Mouse (Mus musculus) forebrain, embryonic 12.5 days (tissue): Measurements from ENCODE around the gene Madcam1. TPM values are rescaled to one million over a fixed set of nuclear protein-coding genes. Genes with fewer than 3 reads are reported as not detected.

ENCODE experiments used
- ATAC-seq: fragments of 200-750 bp; cut with Nextera tagmentation; 2 replicates; pipeline ENCODE4 v1.8.0; 2017; ENCODE audit warnings: moderate TSS enrichment; ENCODE audit not compliant: low FRiP score
- H3K27ac ChIP-seq: fragments of 300-500 bp; sonication (generic); 2 replicates; pipeline ENCODE4 v1.5.1; 2016; ENCODE audit warnings: mild to moderate bottlenecking
- H3K27me3 ChIP-seq: fragments of 300-500 bp; sonication (generic); 2 replicates; pipeline ENCODE4 v1.6.1; 2016; ENCODE audit warnings: mild to moderate bottlenecking
- H3K36me3 ChIP-seq: fragments of 300-500 bp; sonication (generic); replicated peaks from 2 replicates; pipeline ENCODE4 v1.6.1; 2016; ENCODE audit warnings: mild to moderate bottlenecking
- H3K4me1 ChIP-seq: fragments of 300-500 bp; sonication (generic); 2 replicates; pipeline ENCODE4 v1.6.1; 2016
- H3K4me2 ChIP-seq: fragments of 300-500 bp; sonication (generic); 2 replicates; pipeline ENCODE4 v1.6.1; 2016; ENCODE audit warnings: mild to moderate bottlenecking, moderate library complexity
- H3K4me3 ChIP-seq: fragments of 300-500 bp; sonication (generic); replicated peaks from 2 replicates; pipeline ENCODE4 v1.5.1; 2016; ENCODE audit warnings: mild to moderate bottlenecking
- H3K9ac ChIP-seq: fragments of 300-500 bp; sonication (generic); 2 replicates; pipeline ENCODE4 v1.6.1; 2016; ENCODE audit warnings: mild to moderate bottlenecking
- H3K9me3 ChIP-seq: fragments of 300-500 bp; sonication (generic); 2 replicates; pipeline ENCODE4 v1.6.1; 2016
- WGBS: fragments of 180-500 bp; shearing (Covaris S2); methylation state at CpG from one replicate; pipeline ENCODE4 v1.1.7; 2016; 5-methylcytosine and 5-hydroxymethylcytosine counted together
- polyA plus RNA-seq: library from polyadenylated mRNA; unstranded; fragments of >200 nt; fragmentation: Nextera tagmentation; extraction: Ambion mirVana; gene quantifications from 2 replicates; pipeline ENCODE4 v1.2.1, GENCODE M21; 2016

The Madcam1 gene
- polyA plus RNA-seq = 0.99 and 1.0 TPM in 2 replicates

- no peaks in the 10 kb centered on the region for H3K9me3 ChIP-seq
- peaks cover 10% of the 10 kb centered on the region for H3K4me1 ChIP-seq
- H3K27ac ChIP-seq = no peak within 1 kb of the TSS
- no peak within 1 kb of the TSS for H3K4me3 ChIP-seq
- H3K4me2 ChIP-seq = no peak within 1 kb of the TSS
- H3K9ac ChIP-seq = 0 out of 2 replicates have a peak within 1 kb of the TSS, but pooled peaks have one; percentile 13
- no peaks in the 10 kb centered on the region for H3K36me3 ChIP-seq
- H3K27me3 ChIP-seq = no peaks in the 10 kb centered on the region
- ATAC-seq = peak; percentile 9; the same call in 1 of the 2 replicates
- 9% methylated on average over 13 of the region's 13 CpGs for WGBS
Measured at GRCm38 (mm10) chr10:79664131-79664665, at the start of gene Madcam1. Madcam1 (plus strand) TSS chr10:79664559.

- Histone ChIP-seq H3K4me2 (no peak overlapping the region), H3K36me3 (no peaks in the 10 kb centered on the region), H3K4me1 (peaks cover 33% of the 10 kb centered on the region), H3K4me3 (no peak overlapping the region), H3K9me3 (no peaks in the 10 kb centered on the region), H3K9ac (no peak overlapping the region), H3K27ac (no peak overlapping the region), H3K27me3 (peaks cover 45% of the 10 kb centered on the region)
- no peak for ATAC-seq
- WGBS = 10% methylated on average over 8 of the region's 8 CpGs
Measured at GRCm38 (mm10) chr10:79615860-79616259, 48.5 kb upstream of the Madcam1 start.

- no peak for ATAC-seq
Measured at GRCm38 (mm10) chr10:79616376-79616775, 48.0 kb upstream of the Madcam1 start.

GRCm38 (mm10) chr10:79623950-79624349 is 40.4 kb upstream of the Madcam1 start:
- no peaks in the 10 kb centered on the region for H3K4me1 ChIP-seq
- no peak for ATAC-seq
- no peaks in the 10 kb centered on the region for H3K9me3 ChIP-seq
- H3K4me3 ChIP-seq = no peak overlapping the region
- WGBS = 80% methylated on average over 12 of the region's 12 CpGs
- no peak overlapping the region for H3K9ac ChIP-seq
- H3K4me2 ChIP-seq = no peak overlapping the region
- no peak overlapping the region for H3K27ac ChIP-seq
- H3K27me3 ChIP-seq = no peaks in the 10 kb centered on the region
- H3K36me3 ChIP-seq = no peaks in the 10 kb centered on the region

More at GRCm38 (mm10) chr10:79616376-79616775, 48.0 kb upstream of the Madcam1 start:
- Histone ChIP-seq H3K36me3 (no peaks in the 10 kb centered on the region), H3K4me1 (peaks cover 33% of the 10 kb centered on the region), H3K27me3 (peaks cover 40% of the 10 kb centered on the region), H3K4me3 (no peak overlapping the region), H3K9ac (no peak overlapping the region), H3K27ac (no peak overlapping the region), H3K4me2 (no peak overlapping the region), H3K9me3 (no peaks in the 10 kb centered on the region)
- WGBS = 89% methylated on average over 5 of the region's 5 CpGs

GRCm38 (mm10) chr10:79625398-79625797 is 39.0 kb upstream of the Madcam1 start:
- no peak overlapping the region for H3K4me2 ChIP-seq
- no peaks in the 10 kb centered on the region for H3K4me1 ChIP-seq
- no peaks in the 10 kb centered on the region for H3K9me3 ChIP-seq
- H3K27me3 ChIP-seq = no peaks in the 10 kb centered on the region
- H3K4me3 ChIP-seq = no peak overlapping the region
- no peaks in the 10 kb centered on the region for H3K36me3 ChIP-seq
- 88% methylated on average over 9 of the region's 9 CpGs for WGBS
- no peak for ATAC-seq
- H3K9ac ChIP-seq = no peak overlapping the region
- no peak overlapping the region for H3K27ac ChIP-seq

GRCm38 (mm10) chr10:79626156-79626555 is 38.2 kb upstream of the Madcam1 start:
- Histone ChIP-seq H3K9me3 (no peaks in the 10 kb centered on the region), H3K4me3 (no peak overlapping the region), H3K4me2 (no peak overlapping the region), H3K9ac (no peak overlapping the region), H3K27ac (no peak overlapping the region), H3K36me3 (no peaks in the 10 kb centered on the region), H3K27me3 (no peaks in the 10 kb centered on the region), H3K4me1 (no peaks in the 10 kb centered on the region)
- ATAC-seq = no peak
- WGBS = 91% methylated on average over 10 of the region's 10 CpGs

GRCm38 (mm10) chr10:79628377-79628776 is 36.0 kb upstream of the Madcam1 start:
- no peak overlapping the region for H3K9ac ChIP-seq
- no peak for ATAC-seq
- H3K4me2 ChIP-seq = no peak overlapping the region
- H3K9me3 ChIP-seq = no peaks in the 10 kb centered on the region
- H3K4me1 ChIP-seq = no peaks in the 10 kb centered on the region
- H3K27ac ChIP-seq = no peak overlapping the region
- 89% methylated on average over 5 of the region's 5 CpGs for WGBS
- no peaks in the 10 kb centered on the region for H3K27me3 ChIP-seq
- no peak overlapping the region for H3K4me3 ChIP-seq
- no peaks in the 10 kb centered on the region for H3K36me3 ChIP-seq

- H3K9me3 ChIP-seq = no peaks in the 10 kb centered on the region
- H3K4me1 ChIP-seq = peaks cover 6% of the 10 kb centered on the region; the same call in 1 of the 2 replicates
- H3K9ac ChIP-seq = no peak overlapping the region
- no peak overlapping the region for H3K27ac ChIP-seq
- 79% methylated on average over 4 of the region's 4 CpGs for WGBS
- no peak overlapping the region for H3K4me3 ChIP-seq
- H3K27me3 ChIP-seq = 0 out of 2 replicates have a peak, but pooled peaks cover under 1% of the 10 kb centered on the region
- no peak overlapping the region for H3K4me2 ChIP-seq
- no peak for ATAC-seq
- H3K36me3 ChIP-seq = no peaks in the 10 kb centered on the region
Measured at GRCm38 (mm10) chr10:79631432-79631831, 32.9 kb upstream of the Madcam1 start.

GRCm38 (mm10) chr10:79633006-79633777 is 31.2 kb upstream of the Madcam1 start:
- WGBS = 85% methylated on average over 17 of the region's 17 CpGs
- H3K9me3 ChIP-seq = no peaks in the 10 kb centered on the region
- H3K4me1 ChIP-seq = peaks cover 11% of the 10 kb centered on the region
- H3K4me3 ChIP-seq = no peak overlapping the region
- H3K27ac ChIP-seq = no peak overlapping the region
- no peak overlapping the region for H3K4me2 ChIP-seq
- peaks cover 18% of the 10 kb centered on the region for H3K27me3 ChIP-seq
- no peaks in the 10 kb centered on the region for H3K36me3 ChIP-seq
- no peak for ATAC-seq
- no peak overlapping the region for H3K9ac ChIP-seq

GRCm38 (mm10) chr10:79636287-79636686 is 28.1 kb upstream of the Madcam1 start:
- H3K36me3 ChIP-seq = no peaks in the 10 kb centered on the region
- H3K9ac ChIP-seq = no peak overlapping the region
- peak overlapping the region; percentile 86; the same call in 1 of the 2 replicates for H3K4me2 ChIP-seq
- H3K4me3 ChIP-seq = no peak overlapping the region; the same call in 1 of the 2 replicates
- no peak for ATAC-seq
- H3K9me3 ChIP-seq = no peaks in the 10 kb centered on the region
- 82% methylated on average over 8 of the region's 8 CpGs for WGBS
- H3K4me1 ChIP-seq = peaks cover 21% of the 10 kb centered on the region
- no peak overlapping the region for H3K27ac ChIP-seq
- peaks cover 42% of the 10 kb centered on the region for H3K27me3 ChIP-seq

GRCm38 (mm10) chr10:79637128-79638110 is 26.9 kb upstream of the Madcam1 start, which contains the start of gene Shc2:
Shc2 (minus strand) TSS chr10:79637918.
- Histone ChIP-seq H3K4me3 (peak within 1 kb of the TSS; percentile 78), H3K9ac (peak within 1 kb of the TSS; percentile 79), H3K36me3 (no peaks in the 10 kb centered on the region), H3K9me3 (no peaks in the 10 kb centered on the region), H3K4me2 (peak within 1 kb of the TSS; percentile 86), H3K4me1 (peaks cover 21% of the 10 kb centered on the region), H3K27ac (peak within 1 kb of the TSS; percentile 81), H3K27me3 (peaks cover 42% of the 10 kb centered on the region)
- WGBS = under 1% methylated on average over 91 of the region's 116 CpGs
- peak; percentile 90 for ATAC-seq
